Mouse (Mus musculus) frontal cortex, postnatal 36 days (tissue): ENCODE data around the gene Epdr1.
"Not testable (repeated sequence)": the region's sequence is repeated elsewhere in the genome, so short reads cannot be mapped to it uniquely, and the experiment has no call there.

Experiments used
- DNase-seq, 2 experiments: peaks; one replicate each; pipeline ENCODE4 v3.0.0; 2022; ENCODE audit warnings: low spot score in 2 of 2

The Epdr1 gene

DNA sequence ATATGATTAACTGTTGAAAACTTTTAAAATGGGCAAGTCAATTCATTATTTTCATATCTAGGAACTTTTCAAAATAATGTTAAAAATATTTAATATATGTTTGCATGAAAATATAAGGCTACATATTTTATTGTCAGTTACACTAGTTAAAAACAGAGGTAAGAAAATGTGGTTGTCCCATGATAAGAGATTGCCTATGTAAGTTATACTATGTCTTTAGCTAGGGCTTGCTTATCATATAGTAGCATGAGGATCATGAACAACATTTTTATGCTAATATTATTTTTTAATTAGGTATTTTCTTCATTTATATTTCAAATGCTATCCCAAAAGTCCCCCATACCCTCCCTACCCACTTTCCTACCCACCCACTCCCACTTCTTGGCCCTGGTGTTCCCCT is 14.8 kb downstream of the Epdr1 start:
- DNase-seq, result no peak

DNA sequence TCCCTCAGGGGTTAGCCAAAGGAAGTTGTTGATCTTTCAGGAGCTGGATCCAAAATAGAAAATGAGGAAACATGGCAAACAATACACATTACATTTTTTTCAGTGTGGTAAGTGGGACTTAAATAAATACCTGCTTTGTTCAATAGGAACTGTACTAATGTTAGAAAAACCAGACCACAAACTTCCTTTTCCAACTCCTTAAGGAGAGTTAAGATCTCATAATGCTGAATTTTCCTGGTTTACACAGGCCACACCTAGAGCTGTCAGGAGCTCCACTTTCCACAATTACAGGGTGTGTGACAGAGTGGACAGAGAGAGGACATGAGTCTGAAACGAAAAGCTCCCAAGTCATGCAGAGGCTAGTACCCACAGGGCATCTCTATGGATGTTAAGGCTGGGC is 16.0 kb downstream of the Epdr1 start:
- no peak for DNase-seq

DNA sequence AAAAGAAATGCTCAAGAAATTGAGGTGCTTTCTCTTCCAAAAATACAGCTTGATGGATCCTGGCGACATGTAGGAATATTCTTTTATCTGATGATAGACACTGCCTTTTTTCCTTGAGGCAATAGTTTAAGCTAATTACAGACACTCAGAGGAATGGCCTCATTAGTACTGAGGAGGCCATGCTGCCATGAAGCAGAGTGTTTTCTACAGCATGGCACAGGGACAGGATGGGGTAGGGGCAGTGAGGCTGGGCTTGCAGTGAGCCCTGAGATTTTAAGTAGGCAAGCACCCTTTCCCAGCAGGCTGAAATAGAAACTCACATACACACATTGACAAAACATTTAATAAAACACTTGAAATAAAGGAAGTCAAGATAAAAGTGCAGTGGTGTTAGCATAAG is 17.2 kb downstream of the Epdr1 start:
- no peak for DNase-seq

DNA sequence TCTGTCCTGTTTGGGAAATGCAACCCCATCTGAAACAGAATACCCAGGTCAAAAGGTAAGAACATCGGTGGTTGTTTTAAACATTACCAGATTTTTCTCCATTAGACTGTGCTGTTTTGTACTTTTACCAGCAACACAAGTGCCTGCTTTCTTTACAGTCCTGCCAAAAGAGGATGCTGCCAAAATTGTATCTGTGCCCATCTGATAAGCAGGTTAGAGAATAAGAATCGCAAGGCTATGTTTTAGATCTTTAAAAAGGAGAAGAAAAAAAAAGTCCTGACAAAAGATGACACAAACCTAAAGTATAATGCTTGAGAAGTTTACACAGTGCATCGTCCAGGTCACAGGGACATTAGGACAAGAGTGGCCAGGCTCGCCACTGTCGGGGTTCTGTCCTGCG is 20.5 kb downstream of the Epdr1 start:
- DNase-seq, result no peak

DNA sequence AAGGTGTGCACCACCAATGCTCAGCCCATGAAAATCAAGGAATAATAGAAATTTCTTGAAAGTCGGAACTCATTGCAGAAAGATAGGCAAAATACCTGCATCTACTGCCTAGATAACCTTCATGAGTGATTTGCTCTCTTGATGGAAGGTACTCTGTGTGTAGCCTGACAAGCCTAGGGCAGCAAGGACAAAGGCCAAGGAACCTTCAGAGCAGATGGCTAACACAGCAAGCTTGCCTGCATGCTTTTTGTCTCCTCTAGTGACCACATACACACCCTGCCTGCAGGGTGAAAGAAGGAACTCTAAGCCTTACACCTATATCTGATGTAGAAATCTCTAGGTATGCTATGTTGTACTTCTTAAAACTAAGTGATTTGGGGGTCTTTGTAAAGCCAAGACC is 24.6 kb downstream of the Epdr1 start:
- DNase-seq, result no peak

DNA sequence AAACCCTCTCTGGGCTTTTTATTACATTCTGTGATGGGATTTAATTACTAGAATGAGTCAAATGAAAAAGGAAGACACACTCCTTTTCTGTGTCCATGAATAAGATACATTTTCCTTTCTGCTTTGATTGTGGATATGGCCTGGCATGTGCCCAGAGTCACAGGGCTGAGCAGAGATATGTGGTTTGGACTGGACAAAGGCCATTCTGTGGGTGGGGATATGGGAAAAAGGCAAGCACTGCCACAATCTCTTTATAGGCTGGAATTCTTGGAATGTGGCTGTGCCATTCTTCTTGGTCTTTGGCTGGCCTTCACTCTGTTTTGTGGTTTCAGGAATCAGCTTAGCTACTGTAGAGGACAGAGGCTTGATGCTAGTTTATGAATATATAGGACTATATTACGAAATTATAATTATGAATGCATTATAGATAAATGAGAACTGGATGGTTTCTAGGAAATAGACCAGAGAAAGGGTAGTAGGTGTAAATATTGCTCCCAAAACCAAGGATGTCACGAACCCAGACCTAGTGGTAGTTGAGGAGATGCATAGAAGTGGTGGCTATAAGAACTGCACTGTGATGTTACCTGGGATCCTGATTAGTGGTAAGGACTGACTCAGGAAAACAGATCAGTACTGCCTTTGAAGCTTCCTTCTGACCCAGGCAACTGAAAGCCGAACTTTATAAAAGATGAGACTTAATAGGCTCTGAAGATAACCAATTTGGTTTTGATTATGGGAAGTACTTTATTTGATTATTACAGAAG is 28.5 kb downstream of the Epdr1 start:
- DNase-seq, result no peak

DNA sequence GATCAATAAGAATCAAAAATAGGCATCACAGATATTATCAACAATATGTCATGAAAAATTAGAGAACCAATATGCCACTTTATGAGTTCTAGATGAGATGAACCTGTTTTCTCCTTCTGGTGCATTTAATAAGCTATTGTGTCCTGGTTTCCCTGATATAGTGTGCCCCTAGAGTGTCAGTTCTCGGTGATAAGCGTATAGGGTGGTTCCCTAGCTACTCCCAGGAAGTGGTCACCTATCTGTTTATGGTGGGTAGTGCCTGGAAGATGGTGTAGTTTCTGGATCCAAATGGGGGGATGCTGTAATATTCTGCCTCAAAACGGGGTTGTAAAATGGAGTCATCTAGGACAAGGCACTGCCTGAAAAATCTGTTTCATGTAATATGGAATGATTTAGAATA is 43.8 kb downstream of the Epdr1 start:
- DNase-seq, result no peak

DNA sequence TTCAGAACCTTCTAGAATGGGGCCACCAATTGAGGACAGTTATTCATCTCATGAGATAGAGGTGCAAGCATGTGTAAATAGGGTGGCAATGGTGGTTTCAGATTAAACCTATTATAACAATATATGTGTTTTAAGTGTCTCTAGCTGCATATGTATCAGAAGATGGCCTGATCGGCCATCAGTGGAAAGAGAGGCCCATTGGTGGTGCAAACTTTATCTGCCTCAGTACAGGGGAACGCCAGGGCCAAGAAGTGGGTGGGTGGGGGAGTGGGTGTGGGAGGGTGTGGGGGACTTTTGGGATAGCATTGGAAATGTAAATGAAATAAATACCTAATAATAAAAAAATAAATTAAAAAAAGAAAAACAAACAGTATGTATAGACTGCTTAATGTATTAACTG is 45.0 kb downstream of the Epdr1 start:
- DNase-seq, result not testable (repeated sequence)

DNA sequence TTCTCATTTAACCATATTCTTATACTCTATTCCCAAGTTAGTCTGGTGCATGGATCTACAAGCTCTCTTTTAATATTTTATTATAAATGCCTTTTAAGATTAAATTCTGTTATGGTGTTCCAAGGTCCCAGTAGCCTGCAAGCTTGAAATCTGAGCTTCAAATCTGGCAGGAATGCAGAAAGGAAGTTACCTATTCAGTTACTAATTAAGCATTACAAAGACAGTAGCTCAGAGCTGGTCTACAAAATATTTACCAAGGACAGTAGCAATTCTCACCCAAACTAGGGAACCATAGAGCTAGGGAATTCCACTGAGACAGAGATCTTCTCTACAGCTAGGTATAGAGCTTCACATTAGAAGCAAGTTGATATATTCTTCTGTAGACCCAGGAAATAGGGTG is 49.6 kb downstream of the Epdr1 start:
- DNase-seq, result not testable (repeated sequence)

DNA sequence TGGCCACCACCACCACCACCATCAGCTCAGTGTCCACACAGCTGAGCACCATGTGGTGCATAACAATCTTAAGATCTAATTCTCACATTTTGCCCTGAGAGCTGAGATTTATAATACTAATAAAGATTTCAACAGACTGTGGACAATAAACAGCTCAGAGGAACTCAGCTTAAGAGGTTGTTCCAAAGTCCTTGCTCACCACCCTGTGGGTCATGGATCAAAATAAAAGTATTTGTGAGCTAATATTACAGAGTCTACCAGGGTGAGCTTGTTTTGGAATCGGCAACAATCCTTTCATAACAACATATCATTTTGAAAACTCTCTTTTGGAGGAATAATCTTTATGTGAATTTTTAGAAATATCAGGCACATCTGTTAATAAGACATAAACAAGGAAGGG is 57.2 kb downstream of the Epdr1 start:
- DNase-seq, result no peak

DNA sequence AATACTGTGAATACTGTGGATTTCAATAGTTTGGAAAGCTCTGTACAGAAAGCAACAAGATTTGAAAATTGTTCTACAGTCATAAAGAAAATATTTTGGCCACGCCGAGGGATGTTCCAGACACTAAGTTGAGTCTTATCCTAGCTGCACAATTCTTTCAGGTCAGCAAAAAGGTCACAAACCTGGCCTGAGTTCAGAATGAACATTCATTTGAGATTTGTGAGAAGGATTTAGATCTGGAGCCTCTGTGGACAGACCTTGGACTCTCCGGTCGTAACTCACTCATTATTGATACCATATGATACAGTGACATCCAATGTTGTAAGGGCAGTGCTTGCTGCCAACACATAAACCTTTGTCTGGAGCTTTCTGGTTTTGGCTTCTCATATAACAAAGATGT is 64.3 kb downstream of the Epdr1 start:
- DNase-seq, result no peak
